Mouse (Mus musculus): ENCODE data around the gene Olfr992. TPM values are rescaled to one million over a fixed set of nuclear protein-coding genes. Genes with fewer than 3 reads are reported as not detected.
"Not testable (repeated sequence)": the region's sequence is repeated elsewhere in the genome, so short reads cannot be mapped to it uniquely, and the experiment has no call there.

Gene Olfr992
- polyA plus RNA-seq (2012; rRNA removed), result not detected in 2 replicates

DNA sequence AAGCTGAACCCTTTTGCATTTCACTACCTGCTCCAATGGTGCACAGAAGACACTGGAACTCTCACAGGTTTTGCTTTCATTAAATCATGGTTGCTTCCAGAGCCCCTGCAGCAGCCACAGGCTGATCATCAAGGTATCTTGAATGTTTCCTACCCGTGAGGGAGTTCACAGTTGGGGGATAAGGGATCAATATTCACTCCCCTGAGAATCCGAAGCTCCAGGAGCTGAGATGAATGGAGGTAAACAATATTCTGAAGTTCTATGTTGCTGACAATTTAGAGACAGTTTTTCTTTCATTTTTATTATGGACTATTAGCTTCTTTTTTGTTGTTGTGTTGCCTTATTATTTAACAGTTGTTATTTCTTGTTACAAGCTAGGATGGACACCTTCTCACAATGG, at the start of gene Olfr992:
Gene Olfr992 (minus strand): TSS at position 101 of the 400 bp plus-strand sequence.
- no peak for TF ChIP-seq POLR2A (IDR thresholded peaks at IDR 0.05; ENCODE audit: borderline replicate concordance, extremely low read depth, insufficient read depth, insufficient read length, poor library complexity, severe bottlenecking)
- TF ChIP-seq CTCF (IDR thresholded peaks at IDR 0.05; ENCODE audit: borderline replicate concordance, extremely low read depth, insufficient read depth, insufficient read length), result no peak
- DNase-seq (ENCODE audit: low read depth), result no peak

DNA sequence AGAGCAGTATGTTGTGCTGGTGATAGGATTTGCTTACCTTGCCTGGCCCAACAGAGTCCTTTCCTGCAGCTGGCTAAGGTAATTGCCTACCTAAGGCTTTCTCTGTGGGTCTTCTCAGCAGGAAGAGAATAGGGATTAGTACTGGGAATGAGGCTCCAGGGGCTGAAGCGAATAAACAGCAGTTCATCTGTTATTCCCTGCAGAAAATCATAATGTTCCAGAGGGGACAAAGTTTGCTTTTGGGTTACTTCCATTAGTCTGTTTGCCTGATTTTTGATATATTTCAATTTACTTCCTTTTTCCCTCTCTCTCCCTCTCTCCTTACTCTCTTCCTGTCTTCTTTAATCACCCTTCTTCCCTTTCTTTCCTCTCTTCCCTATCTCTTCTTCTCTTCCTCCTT, 34.3 kb upstream of the Olfr992 start, which contains the start of gene Olfr995:
Gene Olfr995 (minus strand): TSS at position 101 of the 400 bp plus-strand sequence.
- no peak for DNase-seq (ENCODE audit: low read depth)
- no peak for TF ChIP-seq CTCF (IDR thresholded peaks at IDR 0.05; ENCODE audit: borderline replicate concordance, extremely low read depth, insufficient read depth, insufficient read length)
- no peak for TF ChIP-seq POLR2A (IDR thresholded peaks at IDR 0.05; ENCODE audit: borderline replicate concordance, extremely low read depth, insufficient read depth, insufficient read length, poor library complexity, severe bottlenecking)

- TF ChIP-seq POLR2A (IDR thresholded peaks at IDR 0.05; ENCODE audit: borderline replicate concordance, extremely low read depth, insufficient read depth, insufficient read length, poor library complexity, severe bottlenecking) (no peak), CTCF (IDR thresholded peaks at IDR 0.05; ENCODE audit: borderline replicate concordance, extremely low read depth, insufficient read depth, insufficient read length) (no peak)
- no peak for DNase-seq (ENCODE audit: low read depth)
These were observed 33.3 kb upstream of the Olfr992 start for GRCm38 (mm10) chr2:85442546-85442945.

- DNase-seq (ENCODE audit: low read depth), result no peak
- TF ChIP-seq CTCF (IDR thresholded peaks at IDR 0.05; ENCODE audit: borderline replicate concordance, extremely low read depth, insufficient read depth, insufficient read length), result no peak
- TF ChIP-seq POLR2A (IDR thresholded peaks at IDR 0.05; ENCODE audit: borderline replicate concordance, extremely low read depth, insufficient read depth, insufficient read length, poor library complexity, severe bottlenecking), result no peak
These were observed 27.1 kb upstream of the Olfr992 start, which contains the start of gene Olfr994 for GRCm38 (mm10) chr2:85436351-85436750. Olfr994 (minus strand) TSS chr2:85436451.

- DNase-seq (ENCODE audit: low read depth), result no peak
- TF ChIP-seq POLR2A (IDR thresholded peaks at IDR 0.05; ENCODE audit: borderline replicate concordance, extremely low read depth, insufficient read depth, insufficient read length, poor library complexity, severe bottlenecking), result no peak
- no peak for TF ChIP-seq CTCF (IDR thresholded peaks at IDR 0.05; ENCODE audit: borderline replicate concordance, extremely low read depth, insufficient read depth, insufficient read length)
These were observed 16.6 kb upstream of the Olfr992 start for GRCm38 (mm10) chr2:85425893-85426292.

DNA sequence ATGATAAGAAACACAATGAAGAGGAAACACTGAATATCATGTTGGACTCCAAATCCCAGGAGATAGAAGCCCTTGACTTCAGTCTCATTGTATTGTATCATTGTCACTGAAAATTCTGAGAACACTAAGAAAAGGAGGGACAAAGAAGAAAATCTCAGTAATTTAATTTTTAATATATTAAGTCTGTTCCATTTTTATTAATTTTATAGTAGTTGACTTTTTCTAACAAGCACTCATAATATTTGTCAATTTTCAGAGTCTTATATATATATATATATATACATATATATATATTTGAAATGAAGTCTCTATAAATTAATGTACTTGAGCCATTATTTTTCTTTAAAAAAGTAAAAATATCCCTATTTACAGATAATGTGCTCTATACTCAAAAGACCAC, 5.5 kb upstream of the Olfr992 start, which contains the start of gene Olfr993:
Gene Olfr993 (minus strand): TSS at position 101 of the 400 bp plus-strand sequence.
- no peak for DNase-seq (ENCODE audit: low read depth)
- TF ChIP-seq CTCF (IDR thresholded peaks at IDR 0.05; ENCODE audit: borderline replicate concordance, extremely low read depth, insufficient read depth, insufficient read length), result no peak
- no peak for TF ChIP-seq POLR2A (IDR thresholded peaks at IDR 0.05; ENCODE audit: borderline replicate concordance, extremely low read depth, insufficient read depth, insufficient read length, poor library complexity, severe bottlenecking)

- DNase-seq (ENCODE audit: low read depth), result not testable (repeated sequence)
These were observed 46.1 kb downstream of the Olfr992 start, which contains the start of gene Olfr988 for GRCm38 (mm10) chr2:85363127-85363526. Olfr988 (minus strand) TSS chr2:85363227.

Other genes with a start within 250 kb of the Olfr992 start
- 16.6 and 20.2 TPM in 2 replicates for gene Lrrc55, start 212.3 kb downstream of the Olfr992 start, polyA plus RNA-seq (2012; rRNA removed)
- not detected in 2 replicates for gene Olfr987, start 70.2 kb downstream of the Olfr992 start, polyA plus RNA-seq (2012; rRNA removed)
- gene Olfr988, start 46.2 kb downstream of the Olfr992 start, polyA plus RNA-seq (2012; rRNA removed), result not detected in 2 replicates
- gene Olfr993, start 5.4 kb upstream of the Olfr992 start, polyA plus RNA-seq (2012; rRNA removed), result not detected in 2 replicates
- not detected in 2 replicates for gene Olfr994, start 27.0 kb upstream of the Olfr992 start, polyA plus RNA-seq (2012; rRNA removed)
- not detected in 2 replicates for gene Olfr995, start 34.2 kb upstream of the Olfr992 start, polyA plus RNA-seq (2012; rRNA removed)
- 0.10 and 0.24 TPM in 2 replicates for gene 4833423E24Rik, start 109.6 kb upstream of the Olfr992 start, polyA plus RNA-seq (2012; rRNA removed)
- gene Olfr996, start 169.7 kb upstream of the Olfr992 start, polyA plus RNA-seq (2012; rRNA removed), result not detected in 2 replicates
- gene Olfr998, start 179.5 kb upstream of the Olfr992 start, polyA plus RNA-seq (2012; rRNA removed), result not detected in 2 replicates
- not detected in 2 replicates for gene Olfr1000, start 202.4 kb upstream of the Olfr992 start, polyA plus RNA-seq (2012; rRNA removed)
- not detected in 2 replicates for gene Olfr1002, start 241.2 kb upstream of the Olfr992 start, polyA plus RNA-seq (2012; rRNA removed)